Mouse (Mus musculus): ENCODE measurements at regions not wholly inside any gene's neighbourhood (a gene's known extent, or its start where the extent isn't known, plus 50 kb on each side); places are given as distances from the start of the nearest gene placed in this dataset.

DNA sequence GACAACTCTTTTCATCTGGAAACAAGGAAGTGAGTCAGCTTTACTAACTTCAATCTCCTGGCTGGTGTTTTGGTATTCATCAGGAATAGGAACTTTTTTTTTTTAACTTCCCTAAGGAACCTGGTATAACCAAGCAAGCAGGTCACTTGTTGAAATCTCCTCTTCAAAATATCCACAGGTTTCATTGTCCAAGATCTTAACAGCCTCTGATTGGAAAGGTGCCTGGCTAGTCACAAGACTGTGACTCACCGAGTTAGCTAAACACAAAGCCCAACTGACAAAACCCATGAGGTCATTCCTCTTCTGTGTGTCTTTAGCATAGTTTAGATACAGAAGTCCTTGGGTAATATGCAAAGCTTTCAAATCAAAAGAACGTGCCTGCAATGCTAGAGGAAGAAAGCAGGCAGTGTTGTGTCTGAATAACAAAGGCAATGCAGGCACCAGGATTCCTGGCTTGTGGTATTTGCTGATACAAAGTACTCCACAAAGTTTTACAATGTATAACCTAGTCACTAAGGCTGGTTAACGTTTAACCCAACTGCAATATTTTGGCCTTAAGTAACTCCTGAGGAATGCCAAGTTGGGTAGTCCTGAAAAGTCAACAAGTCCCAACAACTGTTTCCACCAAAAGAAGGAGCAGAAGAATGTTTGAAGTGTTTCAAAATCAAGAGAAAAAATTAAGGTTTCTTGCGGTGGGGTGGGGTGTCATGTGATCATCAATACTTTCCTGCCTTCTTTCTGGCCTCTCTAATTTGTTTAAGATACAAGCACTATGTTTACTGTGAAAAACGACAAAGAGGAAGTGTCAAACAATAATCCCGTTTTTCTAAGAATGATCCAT is 57.5 kb upstream of the Klf6 start:
- Histone ChIP-seq H3K4me3 (replicated peaks) (no peak overlapping the region), H3K4me1 (peaks cover 5% of the 10 kb centered on the region), H3K36me3 (replicated peaks) (no peaks in the 10 kb centered on the region), H3K4me2 (no peak overlapping the region), H3K27ac (peak overlapping the region; percentile 14; the same call in 1 of the 2 replicates), H3K9me3 (no peaks in the 10 kb centered on the region), H3K27me3 (no peaks in the 10 kb centered on the region), H3K9ac (no peak overlapping the region)
- peak; percentile 36; the same call in 1 of the 2 replicates for ATAC-seq (ENCODE audit: low FRiP score)
- WGBS = 12% methylated on average over 6 of the region's 6 CpGs

DNA sequence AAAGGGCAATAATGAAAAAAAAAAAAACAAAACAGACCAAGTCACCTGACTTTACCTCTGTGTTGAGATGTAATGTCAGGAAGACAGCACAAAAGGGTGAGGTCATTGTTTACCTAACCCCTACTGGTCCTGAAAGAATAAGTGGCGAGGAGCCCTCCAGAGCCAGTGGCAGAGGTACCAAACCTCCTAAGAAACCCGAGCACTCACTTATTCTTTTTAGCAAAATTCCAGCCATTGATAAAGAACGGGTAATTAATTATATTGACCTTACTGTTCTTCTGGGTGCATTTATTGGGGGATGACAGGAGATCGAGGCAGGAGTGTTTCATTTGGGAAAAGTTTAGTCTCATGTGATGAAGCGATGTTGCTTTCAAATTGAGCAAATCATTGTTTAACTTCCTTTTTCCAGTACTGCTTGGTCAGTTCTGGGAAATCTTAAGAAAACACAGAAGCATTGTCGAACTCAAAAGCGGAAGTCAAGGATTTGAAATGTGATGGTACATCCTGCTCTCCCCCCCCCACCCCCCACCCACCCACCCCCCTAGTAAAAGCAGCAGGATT is 56.8 kb upstream of the Klf6 start:
- H3K4me2 ChIP-seq = 0 out of 2 replicates have a peak overlapping the region, but pooled peaks have one; percentile 10
- no peak overlapping the region for H3K9ac ChIP-seq
- no peak overlapping the region for H3K4me3 ChIP-seq (replicated peaks)
- no peak overlapping the region for H3K27ac ChIP-seq
- H3K9me3 ChIP-seq = no peaks in the 10 kb centered on the region
- peaks cover 5% of the 10 kb centered on the region for H3K4me1 ChIP-seq
- no peak for ATAC-seq (ENCODE audit: low FRiP score)
- WGBS = 15% methylated on average over 7 of the region's 7 CpGs
- H3K36me3 ChIP-seq (replicated peaks) = no peaks in the 10 kb centered on the region
- no peaks in the 10 kb centered on the region for H3K27me3 ChIP-seq

DNA sequence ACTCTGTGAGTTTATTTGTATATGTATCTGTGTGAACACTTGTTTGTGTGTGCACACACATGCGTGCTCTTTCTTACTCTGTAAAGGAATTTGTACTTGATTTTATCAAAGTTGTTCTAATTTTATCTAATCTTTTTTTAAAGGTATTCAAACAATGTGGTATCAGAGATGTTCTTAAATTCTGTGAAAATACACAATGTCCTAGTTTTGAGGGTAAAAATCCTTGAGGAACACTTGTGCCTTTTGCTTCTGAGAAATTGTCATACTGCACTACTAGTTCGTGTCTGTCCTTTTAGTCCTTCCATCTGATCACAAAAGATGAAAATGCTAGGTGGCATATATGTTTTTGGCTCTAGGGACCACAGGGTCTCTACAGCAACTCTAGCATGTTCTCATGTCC is 52.9 kb upstream of the Klf6 start:
- no peak for ATAC-seq (ENCODE audit: low FRiP score)
- Histone ChIP-seq H3K4me1 (peaks cover 5% of the 10 kb centered on the region), H3K27ac (no peak overlapping the region), H3K9ac (no peak overlapping the region), H3K4me2 (no peak overlapping the region), H3K9me3 (no peaks in the 10 kb centered on the region), H3K36me3 (replicated peaks) (no peaks in the 10 kb centered on the region), H3K4me3 (replicated peaks) (no peak overlapping the region), H3K27me3 (no peaks in the 10 kb centered on the region)
- WGBS = 87% methylated on average over 2 of the region's 2 CpGs

Data from forebrain, embryonic 12.5 days (tissue).